Mouse (Mus musculus) retina, postnatal 1 day (tissue): ENCODE data around the gene Tshr.
"Not testable (repeated sequence)": the region's sequence is repeated elsewhere in the genome, so short reads cannot be mapped to it uniquely, and the experiment has no call there.

Experiments
- DNase-seq: peaks from one replicate; pipeline ENCODE4 v3.0.0-alpha.2; 2012

Gene Tshr

GRCm38 (mm10) chr12:91500475-91500874 lies 116.1 kb downstream of the Tshr start:
- DNase-seq, result no peak

- DNase-seq, result peak; percentile 8
Measured at GRCm38 (mm10) chr12:91511766-91512165, 127.4 kb downstream of the Tshr start.

GRCm38 (mm10) chr12:91513980-91514379 lies 129.6 kb downstream of the Tshr start:
- DNase-seq, result no peak

GRCm38 (mm10) chr12:91517808-91518207 lies 133.4 kb downstream of the Tshr start:
- DNase-seq, result no peak

- no peak for DNase-seq
Measured at GRCm38 (mm10) chr12:91523626-91524025, 139.3 kb downstream of the Tshr start.

- no peak for DNase-seq
Measured at GRCm38 (mm10) chr12:91534514-91534913, 150.2 kb downstream of the Tshr start.

- DNase-seq, result no peak
Measured at GRCm38 (mm10) chr12:91540202-91540601, 155.8 kb downstream of the Tshr start.

- DNase-seq, result peak; percentile 23
Measured at GRCm38 (mm10) chr12:91549471-91549870, 165.1 kb downstream of the Tshr start.

GRCm38 (mm10) chr12:91551773-91552526 lies 167.6 kb downstream of the Tshr start:
- DNase-seq, result peak; percentile 75

GRCm38 (mm10) chr12:91557358-91558005 lies 173.1 kb downstream of the Tshr start:
- DNase-seq, result not testable (repeated sequence)

- not testable (repeated sequence) for DNase-seq
Measured at GRCm38 (mm10) chr12:91558152-91558551, 173.8 kb downstream of the Tshr start.

GRCm38 (mm10) chr12:91567145-91567544 lies 182.8 kb downstream of the Tshr start:
- DNase-seq, result no peak

GRCm38 (mm10) chr12:91569255-91569654 lies 184.9 kb downstream of the Tshr start:
- DNase-seq, result no peak

GRCm38 (mm10) chr12:91571708-91572107 lies 187.3 kb downstream of the Tshr start:
- DNase-seq, result no peak

GRCm38 (mm10) chr12:91579665-91580064 lies 195.3 kb downstream of the Tshr start:
- no peak for DNase-seq

GRCm38 (mm10) chr12:91581204-91582070 lies 197.1 kb downstream of the Tshr start:
- no peak for DNase-seq

- DNase-seq, result no peak
Measured at GRCm38 (mm10) chr12:91582362-91583002, 198.1 kb downstream of the Tshr start.

GRCm38 (mm10) chr12:91583409-91583808 lies 199.0 kb downstream of the Tshr start:
- DNase-seq, result no peak

- DNase-seq, result no peak
Measured at GRCm38 (mm10) chr12:91585206-91585605, 200.8 kb downstream of the Tshr start.

GRCm38 (mm10) chr12:91585815-91586214 lies 201.5 kb downstream of the Tshr start:
- not testable (repeated sequence) for DNase-seq

- DNase-seq, result no peak
Measured at GRCm38 (mm10) chr12:91587077-91587476, 202.7 kb downstream of the Tshr start.

- peak; percentile 16 for DNase-seq
Measured at GRCm38 (mm10) chr12:91587491-91588033, 203.2 kb downstream of the Tshr start.
